Mouse (Mus musculus) E14TG2a.4 (cell line): Measurements from ENCODE around the gene Kif2c.

Experiments used
- CTCF ChIP-seq: conservative IDR thresholded peaks from 2 replicates; pipeline ENCODE4 v1.5.1; 2014; ENCODE audit warnings: low read length
- NANOG ChIP-seq: IDR thresholded peaks from 2 replicates; pipeline ENCODE4 v1.6.1; 2014; ENCODE audit warnings: borderline replicate concordance, low read length, mixed read lengths

- no peak for TF ChIP-seq CTCF
- no peak for TF ChIP-seq NANOG
These were observed 47.2 kb upstream of the Kif2c start for GRCm38 (mm10) chr4:117229590-117229989.
